Mouse (Mus musculus): ENCODE results near the gene Doc2g.

GRCm38 (mm10) chr19:4047859-4048258 is 44.7 kb downstream of the Doc2g start:
- no peak for TF ChIP-seq EP300 (IDR thresholded peaks at IDR 0.05)
- peak; percentile 88 for TF ChIP-seq CTCF (IDR thresholded peaks at IDR 0.05)
